In genomic region chr3:16007827-16008226, GRCm38 (mm10) we compare ENCODE assay signal across 20 mouse cellular contexts. TPM values are rescaled to one million over a fixed set of nuclear protein-coding genes. Genes with fewer than 3 reads are reported as not detected.
"Had no signal": no experiment of that assay in that cellular context is flagged by ENCODE, and none has a peak within 500 bp of the region (broad histone marks: within the 10 kb centered on the region; RNA-seq: fewer than 3 reads in every experiment).

No protein-coding gene starts in this region.

- H3K27me3 ChIP-seq: intestine, embryonic 15.5 days; kidney, embryonic 15.5 days; limb, embryonic 12.5 days had no signal

- H3K36me3 ChIP-seq: intestine, embryonic 15.5 days; kidney, embryonic 15.5 days; limb, embryonic 12.5 days; midbrain, embryonic 10.5 days had no signal

- H3K4me2 ChIP-seq: intestine, embryonic 15.5 days; kidney, embryonic 15.5 days; limb, embryonic 12.5 days; lung, embryonic 14.5 days had no signal

- ATAC-seq: intestine, embryonic 15.5 days had no signal

- H3K4me1 ChIP-seq: intestine, embryonic 15.5 days; kidney, embryonic 15.5 days; limb, embryonic 12.5 days; midbrain, embryonic 10.5 days had no signal

- H3K9me3 ChIP-seq: intestine, embryonic 15.5 days; kidney, embryonic 15.5 days; limb, embryonic 12.5 days; midbrain, embryonic 10.5 days had no signal

- H3K9ac ChIP-seq: intestine, embryonic 15.5 days; kidney, embryonic 15.5 days; limb, embryonic 12.5 days; liver, embryonic 14.5 days; lung, embryonic 14.5 days had no signal

- H3K27ac ChIP-seq: intestine, embryonic 15.5 days; kidney, embryonic 15.5 days; limb, embryonic 12.5 days; liver, embryonic 14.5 days; midbrain, embryonic 10.5 days had no signal

- H3K4me3 ChIP-seq: intestine, embryonic 15.5 days; kidney, embryonic 15.5 days; limb, embryonic 12.5 days; midbrain, embryonic 10.5 days had no signal

- DNase-seq: kidney, adult 18-20 months; kidney, postnatal 14 days; liver; lung, embryonic 14.5 days; midbrain, embryonic 14.5 days; right cerebral cortex, adult 18-20 months; right cerebral cortex, postnatal 25 days; thymus, adult 18-20 months; thymus, postnatal 14 days had no signal

RNA-seq across cellular contexts. Expression of gene Gm5150, which starts 1.6 kb away (rescaled TPM):
- total RNA-seq: layer of hippocampus, adult 8-10 months; layer of hippocampus, postnatal 14 days; left cerebral cortex, adult 18-20 months; left cerebral cortex, postnatal 25 days had no signal
- polyA plus RNA-seq: kidney, embryonic 15.5 days; limb, embryonic 12.5 days; lung, embryonic 14.5 days; midbrain, embryonic 10.5 days; midbrain, embryonic 14.5 days; neural tube, embryonic 14.5 days; stomach, embryonic 14.5 days had no signal
